Mouse (Mus musculus): ENCODE results near the gene Mta3. TPM values are rescaled to one million over a fixed set of nuclear protein-coding genes. Genes with fewer than 3 reads are reported as not detected.
"Not testable (repeated sequence)": the region's sequence is repeated elsewhere in the genome, so short reads cannot be mapped to it uniquely, and the experiment has no call there.

Mta3 gene
- polyA plus RNA-seq, 1 experiment from 2014 or later, result 32.6 TPM

DNA sequence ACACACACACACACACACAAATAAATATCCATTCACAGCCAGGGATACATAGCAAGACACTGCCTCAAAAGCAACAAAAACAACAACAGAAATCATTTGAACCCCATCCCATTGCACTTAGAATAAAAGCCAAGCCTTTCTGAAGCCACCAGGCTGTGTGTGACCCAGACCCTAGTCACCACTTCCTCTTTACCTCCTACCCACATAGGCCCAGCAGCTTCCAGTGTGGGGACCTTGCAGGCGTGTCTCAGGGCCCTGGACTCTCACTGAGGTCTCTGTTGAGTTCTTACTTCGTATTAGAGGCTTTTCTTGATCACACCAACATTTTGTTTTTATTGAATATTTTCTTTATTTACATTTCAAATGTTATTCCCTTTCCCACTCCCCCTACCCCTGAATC lies 10.2 kb upstream of the Mta3 start:
- H3K4me1 ChIP-seq, result no peaks in the 10 kb centered on the region
- H3K27me3 ChIP-seq (ENCODE audit: low read depth, poor library complexity, severe bottlenecking), result no peaks in the 10 kb centered on the region
- no peak for DNase-seq (ENCODE audit: low spot score)
- H3K9me3 ChIP-seq (replicated peaks), result no peaks in the 10 kb centered on the region
- 68% methylated on average over 2 of the region's 2 CpGs for WGBS
- no peaks in the 10 kb centered on the region for H3K36me3 ChIP-seq
- H3K27ac ChIP-seq (replicated peaks), result no peak overlapping the region
- H3K4me3 ChIP-seq, result no peak overlapping the region

DNA sequence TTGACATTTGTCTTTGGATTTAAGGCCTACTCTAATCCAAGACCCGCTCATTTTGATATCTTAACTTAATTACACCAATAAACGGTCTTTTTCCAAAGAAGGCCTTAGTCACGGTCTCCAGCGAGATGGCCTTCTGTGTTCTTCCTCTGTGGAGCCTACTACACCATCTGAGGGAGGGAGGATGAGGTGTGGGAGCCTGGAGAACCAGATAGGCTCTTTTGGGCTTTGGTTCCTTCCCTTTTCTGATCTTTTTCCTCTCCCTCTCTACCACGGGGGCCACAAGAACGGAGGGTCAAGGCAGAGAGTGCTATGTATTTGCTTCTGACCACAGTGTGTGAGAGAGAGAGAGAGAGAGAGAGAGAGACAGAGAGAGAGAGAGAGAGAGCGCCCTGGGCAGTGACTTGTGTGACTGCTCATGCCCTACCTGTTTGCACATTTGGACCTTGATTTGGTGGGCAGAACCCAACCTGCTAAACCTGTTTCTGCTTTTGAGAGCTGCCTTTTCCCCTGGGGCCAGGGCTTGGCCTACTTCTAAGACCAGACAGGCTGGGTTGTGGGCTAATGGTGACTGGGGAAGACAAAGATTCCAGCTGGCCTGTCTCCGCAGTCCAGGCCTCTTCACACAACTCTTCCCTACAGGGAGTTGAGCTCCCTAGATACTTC lies 6.8 kb upstream of the Mta3 start:
- H3K9me3 ChIP-seq (replicated peaks), result no peaks in the 10 kb centered on the region
- H3K27ac ChIP-seq (replicated peaks), result no peak overlapping the region
- no peaks in the 10 kb centered on the region for H3K36me3 ChIP-seq
- no peak for DNase-seq (ENCODE audit: low spot score)
- H3K4me3 ChIP-seq, result no peak overlapping the region
- no peaks in the 10 kb centered on the region for H3K4me1 ChIP-seq
- 83% methylated on average over 8 of the region's 8 CpGs for WGBS
- H3K27me3 ChIP-seq (ENCODE audit: low read depth, poor library complexity, severe bottlenecking), result no peaks in the 10 kb centered on the region

DNA sequence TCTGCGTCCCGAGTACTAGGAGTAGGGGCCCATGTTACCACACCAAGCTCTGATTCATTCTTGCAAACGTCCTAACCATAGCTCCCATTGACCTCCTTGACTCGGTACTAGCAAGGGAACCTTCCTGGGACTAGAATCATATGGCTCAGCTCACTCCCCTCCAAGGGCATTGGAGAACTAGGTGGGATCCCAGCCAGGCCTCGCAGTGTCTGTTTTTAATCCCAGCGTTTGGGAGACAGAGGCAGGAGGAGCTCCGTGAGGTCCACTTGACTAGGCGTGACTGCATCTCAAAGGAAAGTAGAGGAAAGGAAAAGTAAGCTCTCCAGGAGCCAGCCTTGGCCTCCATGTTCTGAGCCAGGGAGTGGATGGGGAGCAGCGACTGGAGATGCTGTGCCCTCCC lies 5.8 kb upstream of the Mta3 start:
- Histone ChIP-seq H3K4me3 (no peak overlapping the region), H3K4me1 (no peaks in the 10 kb centered on the region), H3K27me3 (ENCODE audit: low read depth, poor library complexity, severe bottlenecking) (0 out of 2 replicates have a peak, but pooled peaks cover 3% of the 10 kb centered on the region), H3K9me3 (replicated peaks) (no peaks in the 10 kb centered on the region), H3K27ac (replicated peaks) (no peak overlapping the region), H3K36me3 (no peaks in the 10 kb centered on the region)
- 83% methylated on average over 9 of the region's 9 CpGs for WGBS
- DNase-seq (ENCODE audit: low spot score), result no peak

- no peak overlapping the region for H3K27ac ChIP-seq (replicated peaks)
- H3K4me1 ChIP-seq, result peaks cover 16% of the 10 kb centered on the region
- H3K9me3 ChIP-seq (replicated peaks), result no peaks in the 10 kb centered on the region
- H3K4me3 ChIP-seq, result no peak overlapping the region
- 0 out of 2 replicates have a peak, but pooled peaks cover 3% of the 10 kb centered on the region for H3K27me3 ChIP-seq (ENCODE audit: low read depth, poor library complexity, severe bottlenecking)
- H3K36me3 ChIP-seq, result no peaks in the 10 kb centered on the region
- no peak for DNase-seq (ENCODE audit: low spot score)
- WGBS, result 89% methylated on average over 5 of the region's 5 CpGs
These were observed 1.5 kb upstream of the Mta3 start for GRCm38 (mm10) chr17:83704469-83704868.

DNA sequence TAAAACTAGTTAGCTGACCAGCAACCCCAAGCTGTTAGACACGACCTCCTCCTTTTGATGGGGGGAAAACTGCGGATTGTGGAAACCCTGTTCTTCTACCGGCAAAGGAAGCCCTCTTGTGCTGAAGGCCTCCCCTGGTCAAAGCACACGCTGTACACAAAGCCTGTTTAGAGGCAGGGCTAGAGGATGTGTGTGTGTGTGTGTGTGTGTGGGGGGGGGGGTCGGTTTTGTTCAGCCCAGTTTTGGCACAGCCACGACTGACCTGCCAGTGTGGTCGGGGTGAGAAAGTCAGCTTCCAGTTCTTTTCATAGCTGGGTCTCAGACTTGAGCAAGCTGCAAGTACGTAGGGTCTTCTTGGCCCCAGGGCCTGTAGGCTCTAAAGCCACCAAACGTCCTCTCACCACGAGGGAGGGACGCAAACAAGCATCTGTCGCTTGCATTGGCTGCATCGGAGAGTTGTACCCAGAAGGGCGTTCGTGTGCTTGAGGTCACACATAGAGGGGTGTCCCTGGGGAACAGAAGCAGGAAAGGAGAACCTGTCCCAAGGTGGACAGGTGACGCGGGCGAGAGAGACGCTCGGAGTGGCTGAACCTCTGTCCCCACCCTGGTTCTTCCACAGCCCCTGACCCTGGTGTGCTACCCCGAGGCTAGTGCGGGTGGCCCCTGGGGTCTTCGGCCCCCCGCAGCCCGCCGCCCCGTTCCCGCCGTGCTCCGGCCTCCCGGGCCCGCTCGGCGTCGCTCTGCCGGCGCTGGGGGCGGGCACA lies 429 bp upstream of the Mta3 start:
- peaks cover 7% of the 10 kb centered on the region for H3K36me3 ChIP-seq
- peak; percentile 67 for DNase-seq (ENCODE audit: low spot score)
- H3K9me3 ChIP-seq (replicated peaks), result no peaks in the 10 kb centered on the region
- 0 out of 2 replicates have a peak, but pooled peaks cover 3% of the 10 kb centered on the region for H3K27me3 ChIP-seq (ENCODE audit: low read depth, poor library complexity, severe bottlenecking)
- peaks cover 16% of the 10 kb centered on the region for H3K4me1 ChIP-seq
- peak overlapping the region; percentile 88 for H3K4me3 ChIP-seq
- WGBS, result 2% methylated on average over 36 of the region's 38 CpGs
- peak overlapping the region; percentile 98 for H3K27ac ChIP-seq (replicated peaks)

GRCm38 (mm10) chr17:83706594-83707126 lies 697 bp downstream of the Mta3 start:
- peaks cover 13% of the 10 kb centered on the region for H3K36me3 ChIP-seq
- peaks cover 16% of the 10 kb centered on the region for H3K4me1 ChIP-seq
- no peak for DNase-seq (ENCODE audit: low spot score)
- H3K27me3 ChIP-seq (ENCODE audit: low read depth, poor library complexity, severe bottlenecking), result 0 out of 2 replicates have a peak, but pooled peaks cover 3% of the 10 kb centered on the region
- H3K27ac ChIP-seq (replicated peaks), result peak overlapping the region; percentile 98
- peak overlapping the region; percentile 88 for H3K4me3 ChIP-seq
- WGBS, result 3% methylated on average over 19 of the region's 19 CpGs
- no peaks in the 10 kb centered on the region for H3K9me3 ChIP-seq (replicated peaks)

- DNase-seq (ENCODE audit: low spot score), result no peak
- Histone ChIP-seq H3K27ac (replicated peaks) (no peak overlapping the region), H3K4me3 (peak overlapping the region; percentile 88; the same call in 1 of the 2 replicates), H3K4me1 (peaks cover 16% of the 10 kb centered on the region), H3K27me3 (ENCODE audit: low read depth, poor library complexity, severe bottlenecking) (0 out of 2 replicates have a peak, but pooled peaks cover 3% of the 10 kb centered on the region), H3K36me3 (peaks cover 15% of the 10 kb centered on the region), H3K9me3 (replicated peaks) (no peaks in the 10 kb centered on the region)
- 86% methylated on average over 4 of the region's 4 CpGs for WGBS
These were observed 1.4 kb downstream of the Mta3 start for GRCm38 (mm10) chr17:83707372-83707771.

DNA sequence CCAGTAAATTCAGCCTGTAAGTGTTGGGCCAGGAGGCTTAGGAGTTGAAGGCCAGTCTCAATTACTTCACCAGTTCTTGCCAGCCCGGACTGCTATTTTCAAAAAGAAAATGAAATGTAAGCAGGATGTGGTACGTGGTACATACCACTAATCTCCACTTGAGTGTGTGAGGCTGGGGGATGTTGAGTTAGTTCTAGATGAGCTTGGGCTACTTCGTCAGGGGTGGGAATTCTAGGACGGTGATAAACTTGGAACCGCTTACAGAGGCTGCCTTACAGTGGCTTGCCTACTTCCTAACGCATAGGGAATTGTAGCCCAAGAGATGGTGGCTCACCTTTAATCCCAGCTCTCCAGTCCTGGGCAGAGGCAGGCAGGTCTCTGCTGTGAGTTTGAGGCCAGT lies 1.9 kb downstream of the Mta3 start:
- Histone ChIP-seq H3K9me3 (replicated peaks) (no peaks in the 10 kb centered on the region), H3K27me3 (ENCODE audit: low read depth, poor library complexity, severe bottlenecking) (0 out of 2 replicates have a peak, but pooled peaks cover 3% of the 10 kb centered on the region), H3K4me1 (peaks cover 16% of the 10 kb centered on the region), H3K27ac (replicated peaks) (no peak overlapping the region), H3K36me3 (peaks cover 15% of the 10 kb centered on the region), H3K4me3 (no peak overlapping the region)
- DNase-seq (ENCODE audit: low spot score), result no peak
- 95% methylated on average over 6 of the region's 6 CpGs for WGBS

- Histone ChIP-seq H3K4me1 (peaks cover 16% of the 10 kb centered on the region), H3K4me3 (no peak overlapping the region), H3K36me3 (peaks cover 15% of the 10 kb centered on the region), H3K9me3 (replicated peaks) (no peaks in the 10 kb centered on the region), H3K27me3 (ENCODE audit: low read depth, poor library complexity, severe bottlenecking) (0 out of 2 replicates have a peak, but pooled peaks cover 3% of the 10 kb centered on the region), H3K27ac (replicated peaks) (no peak overlapping the region)
- DNase-seq (ENCODE audit: low spot score), result no peak
- WGBS, result 92% methylated on average over 10 of the region's 10 CpGs
These were observed 2.3 kb downstream of the Mta3 start for GRCm38 (mm10) chr17:83708256-83708655.

GRCm38 (mm10) chr17:83708891-83709290 lies 2.9 kb downstream of the Mta3 start:
- Histone ChIP-seq H3K27ac (replicated peaks) (no peak overlapping the region), H3K36me3 (peaks cover 15% of the 10 kb centered on the region), H3K4me1 (peaks cover 16% of the 10 kb centered on the region), H3K9me3 (replicated peaks) (no peaks in the 10 kb centered on the region), H3K27me3 (ENCODE audit: low read depth, poor library complexity, severe bottlenecking) (0 out of 2 replicates have a peak, but pooled peaks cover 3% of the 10 kb centered on the region), H3K4me3 (no peak overlapping the region)
- no peak for DNase-seq (ENCODE audit: low spot score)
- 91% methylated on average over 6 of the region's 6 CpGs for WGBS

DNA sequence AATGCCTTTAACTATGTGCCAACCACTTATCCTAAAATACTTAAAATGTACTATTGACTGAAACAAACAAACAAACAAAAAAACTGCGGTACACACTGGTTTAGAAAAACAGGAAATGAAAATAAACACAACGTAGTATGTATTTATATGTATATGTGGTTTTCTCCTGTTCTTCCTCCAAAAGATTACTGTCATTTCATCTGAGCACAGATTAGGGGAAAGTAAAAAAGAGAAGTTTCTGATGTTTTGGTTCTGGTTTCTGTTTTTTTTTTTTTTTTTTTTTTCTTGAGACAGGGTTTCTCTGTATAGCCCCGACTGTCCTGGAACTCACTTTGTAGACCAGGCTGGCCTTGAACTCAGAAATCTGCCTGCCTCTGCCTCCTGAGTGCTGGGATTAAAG lies 3.6 kb downstream of the Mta3 start:
- not testable (repeated sequence) for H3K27me3 ChIP-seq (ENCODE audit: low read depth, poor library complexity, severe bottlenecking); DNase-seq (ENCODE audit: low spot score); H3K27ac ChIP-seq (replicated peaks); H3K4me3 ChIP-seq; H3K9me3 ChIP-seq (replicated peaks)
- Histone ChIP-seq H3K4me1 (peaks cover 16% of the 10 kb centered on the region), H3K36me3 (peaks cover 15% of the 10 kb centered on the region)
- 86% methylated on average over 3 of the region's 3 CpGs for WGBS

DNA sequence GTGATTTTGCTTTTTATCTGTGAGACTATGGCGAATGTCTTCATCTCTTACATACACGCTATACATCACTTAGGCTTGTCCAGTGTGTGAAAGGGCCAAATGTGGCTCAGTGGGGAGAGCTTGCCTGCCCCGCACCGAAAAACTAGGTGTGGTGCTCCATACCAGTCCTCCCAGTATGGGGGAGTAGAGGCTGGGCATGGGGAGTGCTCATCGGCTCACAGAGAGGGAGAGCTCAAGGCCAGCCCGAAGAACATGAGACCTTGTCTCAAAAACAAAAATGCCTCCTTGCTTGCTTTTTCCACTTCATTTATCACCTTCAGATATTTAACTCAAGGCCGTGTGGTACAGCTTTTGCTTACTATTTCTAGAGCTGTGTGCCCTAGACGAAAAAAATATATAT lies 4.7 kb downstream of the Mta3 start:
- Histone ChIP-seq H3K4me1 (peaks cover 11% of the 10 kb centered on the region), H3K9me3 (replicated peaks) (no peaks in the 10 kb centered on the region), H3K4me3 (no peak overlapping the region), H3K27ac (replicated peaks) (no peak overlapping the region), H3K36me3 (peaks cover 21% of the 10 kb centered on the region), H3K27me3 (ENCODE audit: low read depth, poor library complexity, severe bottlenecking) (no peaks in the 10 kb centered on the region)
- 94% methylated on average over 8 of the region's 8 CpGs for WGBS
- DNase-seq (ENCODE audit: low spot score), result no peak

DNA sequence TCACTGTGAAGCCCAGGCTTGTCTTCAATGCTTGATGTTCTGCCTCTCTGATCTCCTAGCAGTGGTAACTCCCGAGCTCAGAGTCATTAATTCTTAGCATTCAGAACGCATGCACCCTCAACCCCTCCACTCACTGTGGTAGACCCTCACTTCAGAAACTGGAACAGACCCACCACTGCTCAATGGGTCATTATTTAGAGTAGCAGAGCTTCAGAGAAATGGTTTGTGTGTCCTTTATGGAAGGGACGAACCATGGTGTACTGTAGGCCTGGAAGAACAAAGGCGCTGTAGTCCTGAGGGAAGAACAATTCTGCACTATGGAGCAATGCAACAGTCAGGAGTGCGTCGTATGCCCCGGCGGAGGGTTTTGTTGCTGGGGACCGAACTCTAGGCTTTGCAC lies 6.4 kb downstream of the Mta3 start:
- H3K36me3 ChIP-seq, result peaks cover 38% of the 10 kb centered on the region
- no peak overlapping the region for H3K27ac ChIP-seq (replicated peaks)
- H3K9me3 ChIP-seq (replicated peaks), result peaks cover 12% of the 10 kb centered on the region; the same call in 1 of the 2 replicates
- H3K4me3 ChIP-seq, result no peak overlapping the region
- no peaks in the 10 kb centered on the region for H3K4me1 ChIP-seq
- WGBS, result 93% methylated on average over 9 of the region's 9 CpGs
- H3K27me3 ChIP-seq (ENCODE audit: low read depth, poor library complexity, severe bottlenecking), result no peaks in the 10 kb centered on the region
- DNase-seq (ENCODE audit: low spot score), result no peak
